Mouse (Mus musculus) ES-E14 (cell line): Measurements from ENCODE around the gene Slc24a1. TPM values are rescaled to one million over a fixed set of nuclear protein-coding genes. Genes with fewer than 3 reads are reported as not detected.

ENCODE experiments used
- DNase-seq: peaks from one replicate; pipeline ENCODE4 v3.0.0-alpha.2; 2013; ENCODE audit warnings: low read depth, low spot score
- H3K27ac ChIP-seq: 2 replicates; pipeline ENCODE4 v1.5.1; 2012; ENCODE audit warnings: low read depth, mild to moderate bottlenecking, low read length, moderate library complexity, mixed read lengths; ENCODE audit not compliant: poor library complexity, insufficient read depth, severe bottlenecking
- H3K36me3 ChIP-seq: 2 replicates; pipeline ENCODE4 v1.6.1; 2012; ENCODE audit warnings: mild to moderate bottlenecking, low read length, moderate library complexity, mixed read lengths; ENCODE audit not compliant: control insufficient read depth, poor library complexity, insufficient read depth, severe bottlenecking
- H3K4me1 ChIP-seq, 2 experiments: fragments of 150-350 bp in 1 of 2; sonication (generic) in 1 of 2; 2 replicates each; pipeline ENCODE4 v1.6.1; 2012; ENCODE audit warnings: low read length in 2 of 2, mild to moderate bottlenecking in 1 of 2, mixed read lengths in 1 of 2; ENCODE audit not compliant: control insufficient read depth in 2 of 2, insufficient read depth in 2 of 2, poor library complexity in 1 of 2
- H3K4me3 ChIP-seq, 2 experiments: fragments of 150-350 bp in 1 of 2; sonication (generic) in 1 of 2; 2 replicates each; pipeline ENCODE4 v1.5.1; 2012; ENCODE audit warnings: low read length in 2 of 2, low read depth in 1 of 2, mild to moderate bottlenecking in 1 of 2, mixed read lengths in 1 of 2; ENCODE audit not compliant: insufficient read depth in 1 of 2, poor library complexity in 1 of 2, severe bottlenecking in 1 of 2
- H3K9ac ChIP-seq: 2 replicates; pipeline ENCODE4 v1.6.1; 2012; ENCODE audit warnings: low read depth, mild to moderate bottlenecking, low read length, mixed read lengths; ENCODE audit not compliant: poor library complexity, insufficient read depth, severe bottlenecking
- H3K9me3 ChIP-seq: fragments of 150-350 bp; sonication (generic); 2 replicates; pipeline ENCODE4 v1.6.1; 2012; ENCODE audit warnings: low read depth, mild to moderate bottlenecking, low read length; ENCODE audit not compliant: control insufficient read depth, insufficient read depth
- CHD2 ChIP-seq: IDR thresholded peaks from 2 replicates; pipeline ENCODE4 v1.6.1; 2014; ENCODE audit warnings: mild to moderate bottlenecking, low read depth, low read length, inconsistent platforms
- HCFC1 ChIP-seq: IDR thresholded peaks from 2 replicates; pipeline ENCODE4 v1.6.1; 2012; ENCODE audit warnings: low read length, inconsistent platforms, borderline replicate concordance; ENCODE audit not compliant: insufficient read depth
- MAFK ChIP-seq: IDR thresholded peaks from 2 replicates; pipeline ENCODE4 v1.6.1; 2014; ENCODE audit warnings: mild to moderate bottlenecking, low read depth, low read length, inconsistent platforms; ENCODE audit not compliant: insufficient read depth
- ZC3H11A ChIP-seq: IDR thresholded peaks from 2 replicates; pipeline ENCODE4 v1.6.1; 2012; ENCODE audit warnings: low read depth, mild to moderate bottlenecking, inconsistent platforms, low read length, borderline replicate concordance
- ZNF384 ChIP-seq: IDR thresholded peaks from 2 replicates; pipeline ENCODE4 v1.6.1; 2012; ENCODE audit warnings: low read depth, low read length, inconsistent platforms
- in situ Hi-C, 2 experiments: fragments of 600-800 bp; cut with MboI; formaldehyde crosslinking; loops; one replicate each; pipeline ENCODE4 v1.15.1; 2025; ENCODE audit warnings: low sequenced_read_pairs in 2 of 2, inconsistent platforms in 1 of 2; ENCODE audit not compliant: unreplicated experiment in 2 of 2
- total RNA-seq: library from RNA; depleted of rRNA; stranded (reverse); fragments of 300-350 nt; gene quantifications from 2 replicates; pipeline ENCODE4 v1.2.3, GENCODE M21; 2012

The Slc24a1 gene
- total RNA-seq, 1 experiment = 0.45 TPM

DNA sequence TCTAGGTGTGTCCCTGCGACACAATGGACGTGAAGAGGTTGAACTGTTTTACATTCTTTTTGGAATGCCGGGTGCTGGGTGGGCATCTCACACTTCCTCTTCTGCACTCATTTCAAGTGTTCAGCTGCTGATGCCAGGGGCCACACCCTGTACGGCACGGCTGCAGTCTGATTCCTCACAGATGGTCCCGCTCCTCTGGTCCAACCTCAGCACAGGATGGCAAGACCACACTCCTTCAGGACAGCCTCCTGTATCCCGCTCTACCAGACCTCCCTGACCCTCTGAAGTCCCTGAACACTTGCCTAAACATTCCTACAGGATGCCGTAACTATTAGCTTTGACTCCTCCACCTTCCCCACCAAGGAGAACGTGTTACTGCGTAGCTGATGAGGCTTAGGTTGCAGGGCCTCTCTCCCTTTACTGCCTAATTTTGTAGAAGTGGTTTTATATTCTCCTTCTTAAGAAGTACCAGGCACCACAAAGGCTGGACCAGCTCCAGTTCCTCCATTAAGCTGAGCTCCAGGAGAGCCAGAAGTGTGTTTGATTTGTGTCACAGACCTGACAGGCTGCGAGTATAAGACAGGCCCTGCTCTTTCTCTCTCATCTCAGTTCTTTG lies 10.6 kb downstream of the Slc24a1 start:
- in situ Hi-C loops = no loop called here
- no peak overlapping the region for H3K27ac ChIP-seq
- DNase-seq = no peak

DNA sequence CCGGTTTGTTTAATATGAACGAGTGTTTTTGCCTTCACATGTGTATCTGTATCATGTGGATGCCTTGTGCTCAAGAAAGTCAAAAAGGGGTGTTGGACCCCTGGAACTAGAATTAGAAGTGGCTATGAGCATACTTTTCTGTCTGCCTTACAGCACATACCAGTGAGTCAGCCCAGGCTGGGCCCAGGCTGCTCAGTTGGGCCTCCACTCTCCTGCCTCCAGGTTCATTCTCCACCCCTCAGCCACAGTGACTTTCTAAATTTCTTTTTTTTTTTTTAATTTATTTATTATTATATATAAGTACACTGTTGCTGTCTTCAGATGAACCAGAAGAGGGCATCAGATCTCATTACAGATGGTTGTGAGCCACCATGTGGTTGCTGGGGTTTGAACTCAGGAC lies 11.6 kb downstream of the Slc24a1 start:
- Histone ChIP-seq H3K4me3 (no peak overlapping the region), H3K9ac (no peak overlapping the region), H3K4me1 (peaks cover 0 to 3% of the 10 kb centered on the region in 2 experiments; a peak in 1 of 4 replicates), H3K36me3 (no peaks in the 10 kb centered on the region), H3K27ac (no peak overlapping the region), H3K9me3 (no peaks in the 10 kb centered on the region)
- no peak for TF ChIP-seq ZC3H11A
- no peak for TF ChIP-seq ZNF384
- TF ChIP-seq HCFC1 = no peak
- TF ChIP-seq CHD2 = no peak
- no peak for TF ChIP-seq MAFK
- in situ Hi-C loops = no loop called here
- DNase-seq = no peak

More for the DNA sequence above, 10.6 kb downstream of the Slc24a1 start:
- Histone ChIP-seq H3K36me3 (no peaks in the 10 kb centered on the region), H3K4me1 (peaks cover 0 to 3% of the 10 kb centered on the region in 2 experiments; a peak in 1 of 4 replicates), H3K4me3 (no peak overlapping the region), H3K9ac (no peak overlapping the region), H3K9me3 (no peaks in the 10 kb centered on the region)
- TF ChIP-seq ZNF384 (no peak), HCFC1 (no peak), MAFK (no peak), ZC3H11A (no peak), CHD2 (no peak)

DNA sequence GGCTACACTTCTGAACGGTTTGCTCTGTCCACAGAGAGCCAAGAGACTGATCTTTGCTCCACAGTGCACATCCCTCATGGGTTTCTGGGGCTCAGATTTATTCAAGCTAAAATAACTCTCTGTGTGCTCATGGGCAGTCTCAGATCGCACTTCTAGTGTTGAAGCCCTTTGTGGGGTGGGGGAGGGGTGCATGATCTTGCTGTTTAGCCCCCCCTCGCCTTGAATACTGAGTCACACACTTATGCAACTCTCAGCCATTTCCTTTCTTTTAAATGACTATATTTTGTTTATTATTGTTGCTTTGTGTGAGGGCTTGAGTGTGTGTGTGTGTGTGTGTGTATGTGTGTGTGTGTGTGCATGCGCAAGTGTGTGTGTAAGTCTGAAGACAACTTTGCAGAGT lies 12.1 kb downstream of the Slc24a1 start:
- no peak for DNase-seq
- Histone ChIP-seq H3K27ac (no peak overlapping the region), H3K4me3 (no peak overlapping the region), H3K4me1 (peaks cover 0 to 6% of the 10 kb centered on the region in 2 experiments; a peak in 1 of 4 replicates), H3K9me3 (no peaks in the 10 kb centered on the region), H3K9ac (no peak overlapping the region), H3K36me3 (no peaks in the 10 kb centered on the region)
- in situ Hi-C loops = no loop called here
- TF ChIP-seq HCFC1 = no peak
- no peak for TF ChIP-seq MAFK
- TF ChIP-seq ZNF384 = no peak
- TF ChIP-seq ZC3H11A = no peak

DNA sequence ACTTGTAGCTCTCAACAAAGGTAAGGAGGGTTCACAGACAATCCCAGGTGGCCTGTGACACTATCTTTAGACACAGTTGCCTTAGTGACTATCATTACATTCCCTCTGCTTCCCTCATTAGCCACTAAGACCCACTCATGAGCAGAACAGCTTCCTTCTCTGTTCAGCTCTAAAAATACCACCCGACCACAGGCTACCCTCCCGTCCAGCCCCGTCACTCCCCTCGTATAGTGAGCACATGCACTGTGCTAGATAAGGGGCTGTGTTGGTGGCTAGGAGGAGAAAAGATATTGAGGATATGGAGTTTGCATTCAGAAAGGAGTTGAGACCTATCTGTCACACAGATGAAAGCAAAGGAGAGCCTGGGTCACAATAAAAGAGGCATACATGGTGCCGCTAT lies 12.9 kb downstream of the Slc24a1 start:
- no peak overlapping the region for H3K9ac ChIP-seq
- peaks cover 0 to 11% of the 10 kb centered on the region in 2 experiments; a peak in 1 of 4 replicates for H3K4me1 ChIP-seq
- no peaks in the 10 kb centered on the region for H3K36me3 ChIP-seq
- no peak overlapping the region for H3K4me3 ChIP-seq
- no peaks in the 10 kb centered on the region for H3K9me3 ChIP-seq
- DNase-seq = no peak
- H3K27ac ChIP-seq = no peak overlapping the region
- TF ChIP-seq MAFK (no peak), CHD2 (no peak), HCFC1 (no peak), ZC3H11A (no peak), ZNF384 (no peak)
- in situ Hi-C loops = no loop called here

DNA sequence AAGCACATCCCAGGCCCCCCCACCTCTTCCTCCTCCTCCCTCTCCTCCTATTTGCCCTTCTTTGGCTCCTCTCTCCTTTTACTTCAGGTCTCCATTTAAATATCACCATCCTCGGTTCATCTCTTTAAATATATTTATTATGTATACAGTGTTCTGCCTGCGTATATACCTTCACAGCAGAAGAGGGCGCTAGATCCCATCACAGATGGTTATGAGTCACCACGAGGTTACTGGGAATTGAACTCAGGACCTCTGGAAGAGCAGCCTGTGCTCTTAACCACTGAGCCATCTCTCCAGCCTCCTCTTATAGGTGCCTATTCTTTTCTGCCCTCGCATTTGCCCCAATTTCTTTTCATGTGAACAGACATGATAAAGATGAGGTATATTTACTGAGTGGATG lies 13.9 kb downstream of the Slc24a1 start:
- no peak for TF ChIP-seq ZNF384
- no peak for TF ChIP-seq HCFC1
- TF ChIP-seq ZC3H11A = no peak
- no peak for TF ChIP-seq CHD2
- TF ChIP-seq MAFK = no peak
- Histone ChIP-seq H3K9ac (no peak overlapping the region), H3K36me3 (no peaks in the 10 kb centered on the region), H3K4me3 (no peak overlapping the region), H3K4me1 (peaks cover 0 to 11% of the 10 kb centered on the region in 2 experiments; a peak in 1 of 4 replicates), H3K27ac (no peak overlapping the region), H3K9me3 (no peaks in the 10 kb centered on the region)
- in situ Hi-C loops = no loop called here
- DNase-seq = no peak
